Mouse (Mus musculus) lung, postnatal 0 days (tissue): Measurements from ENCODE around the gene Nfia. TPM values are rescaled to one million over a fixed set of nuclear protein-coding genes. Genes with fewer than 3 reads are reported as not detected.

ENCODE experiments used
- ATAC-seq: fragments of 200-750 bp; cut with Nextera tagmentation; 2 replicates; pipeline ENCODE4 v1.8.0; 2017; ENCODE audit warnings: moderate library complexity
- DNase-seq: peaks from one replicate; pipeline ENCODE4 v3.0.0-alpha.2; 2016; ENCODE audit warnings: low spot score
- H3K27ac ChIP-seq: fragments of 300-500 bp; sonication (generic); 2 replicates; pipeline ENCODE4 v1.5.1; 2014; ENCODE audit warnings: antibody characterized with exemption, mild to moderate bottlenecking, low read length, mixed read lengths
- H3K27me3 ChIP-seq: fragments of 300-500 bp; sonication (generic); replicated peaks from 2 replicates; pipeline ENCODE4 v1.6.1; 2014; ENCODE audit warnings: low read length, mixed read lengths; ENCODE audit not compliant: insufficient read depth
- H3K36me3 ChIP-seq: fragments of 300-500 bp; sonication (generic); 2 replicates; pipeline ENCODE4 v1.6.1; 2014; ENCODE audit warnings: low read length, mixed read lengths; ENCODE audit not compliant: insufficient read depth
- H3K4me1 ChIP-seq: fragments of 300-500 bp; sonication (generic); 2 replicates; pipeline ENCODE4 v1.6.1; 2014; ENCODE audit warnings: antibody characterized with exemption, low read depth, low read length, mixed read lengths; ENCODE audit not compliant: insufficient read depth
- H3K4me2 ChIP-seq: fragments of 300-500 bp; sonication (generic); replicated peaks from 2 replicates; pipeline ENCODE4 v1.6.1; 2014; ENCODE audit warnings: low read depth, mild to moderate bottlenecking, low read length, moderate library complexity, mixed read lengths
- H3K4me3 ChIP-seq: fragments of 300-500 bp; sonication (generic); 2 replicates; pipeline ENCODE4 v1.5.1; 2014; ENCODE audit warnings: low read depth, low read length
- H3K9ac ChIP-seq: fragments of 300-500 bp; sonication (generic); replicated peaks from 2 replicates; pipeline ENCODE4 v1.6.1; 2014; ENCODE audit warnings: low read depth, mild to moderate bottlenecking
- H3K9me3 ChIP-seq: fragments of 300-500 bp; sonication (generic); 2 replicates; pipeline ENCODE4 v1.6.1; 2016; ENCODE audit warnings: low read length, mixed read lengths
- CTCF ChIP-seq: IDR thresholded peaks from 2 replicates; pipeline ENCODE4 v1.5.1; 2016; ENCODE audit warnings: antibody characterized with exemption, mild to moderate bottlenecking
- EP300 ChIP-seq: IDR thresholded peaks from 2 replicates; pipeline ENCODE4 v1.6.1; 2016; ENCODE audit warnings: antibody characterized with exemption, mild to moderate bottlenecking, control low read depth
- WGBS: fragments of 180-500 bp; shearing (Covaris S2); extraction: QIAGEN DNeasy Blood & Tissue Kit; methylation state at CpG from one replicate; pipeline ENCODE4 v1.1.7; 2014; 5-methylcytosine and 5-hydroxymethylcytosine counted together
- polyA plus RNA-seq: library from polyadenylated mRNA; unstranded; fragments of >200 nt; fragmentation: Nextera tagmentation; extraction: Ambion mirVana; gene quantifications from 2 replicates; pipeline ENCODE4 v1.2.1, GENCODE M21; 2015

Gene Nfia
- polyA plus RNA-seq, 1 experiment from 2014 or later: 40.5 TPM

- H3K4me3 ChIP-seq: peak overlapping the region; percentile 90
- peaks cover 7% of the 10 kb centered on the region; the same call in 1 of the 2 replicates for H3K36me3 ChIP-seq
- H3K9ac ChIP-seq: no peak overlapping the region; the same call in 1 of the 2 replicates
- DNase-seq (no peak), ATAC-seq (no peak)
- H3K4me1 ChIP-seq: 0 out of 2 replicates have a peak, but pooled peaks cover 3% of the 10 kb centered on the region
- H3K9me3 ChIP-seq: no peaks in the 10 kb centered on the region
- H3K27me3 ChIP-seq: no peaks in the 10 kb centered on the region
- H3K27ac ChIP-seq: peak overlapping the region; percentile 96
- peak overlapping the region; percentile 83 for H3K4me2 ChIP-seq
- WGBS: 44% methylated on average over 7 of the region's 7 CpGs
- no peak for TF ChIP-seq EP300
- TF ChIP-seq CTCF: no peak
Observed at GRCm38 (mm10) chr4:97780024-97780423, 7.5 kb downstream of the Nfia start.

GRCm38 (mm10) chr4:97780666-97781435 lies 8.3 kb downstream of the Nfia start:
- Histone ChIP-seq H3K4me2 (no peak overlapping the region), H3K4me3 (no peak overlapping the region)
- WGBS: 71% methylated on average over 7 of the region's 7 CpGs

DNA sequence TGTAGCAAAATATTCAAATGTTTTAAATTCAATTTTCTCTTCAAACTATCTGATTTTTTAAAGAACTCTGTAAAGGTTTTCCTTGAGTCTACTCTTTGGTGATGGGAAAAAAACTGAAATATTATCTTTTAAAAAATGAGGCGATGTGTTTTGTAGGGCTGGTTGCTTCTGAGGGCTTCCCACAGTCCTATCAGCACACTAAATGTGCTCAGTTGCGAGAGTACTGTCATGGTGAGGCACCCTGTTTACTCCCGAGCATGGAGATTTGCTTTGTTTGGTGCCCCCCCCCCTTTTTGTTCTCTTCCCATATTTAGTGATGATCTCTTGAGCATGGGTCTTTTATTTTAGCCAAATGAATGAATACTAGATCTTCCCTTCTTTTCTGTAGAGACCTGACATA lies 9.5 kb downstream of the Nfia start:
- no peak overlapping the region for H3K4me3 ChIP-seq
- WGBS: 92% methylated on average over 3 of the region's 3 CpGs
- peaks cover 7% of the 10 kb centered on the region; the same call in 1 of the 2 replicates for H3K36me3 ChIP-seq
- no peaks in the 10 kb centered on the region for H3K9me3 ChIP-seq
- H3K4me1 ChIP-seq: 0 out of 2 replicates have a peak, but pooled peaks cover 3% of the 10 kb centered on the region
- no peak overlapping the region for H3K9ac ChIP-seq
- H3K4me2 ChIP-seq: no peak overlapping the region
- no peaks in the 10 kb centered on the region for H3K27me3 ChIP-seq
- H3K27ac ChIP-seq: no peak overlapping the region
- DNase-seq (no peak), ATAC-seq (no peak)
- TF ChIP-seq CTCF (no peak), EP300 (no peak)

More at GRCm38 (mm10) chr4:97780666-97781435, 8.3 kb downstream of the Nfia start:
- TF ChIP-seq CTCF (no peak), EP300 (no peak)
- H3K4me1 ChIP-seq: 0 out of 2 replicates have a peak, but pooled peaks cover 3% of the 10 kb centered on the region
- no peaks in the 10 kb centered on the region for H3K27me3 ChIP-seq
- peaks cover 7% of the 10 kb centered on the region; the same call in 1 of the 2 replicates for H3K36me3 ChIP-seq
- H3K27ac ChIP-seq: no peak overlapping the region
- H3K9ac ChIP-seq: no peak overlapping the region
- no peaks in the 10 kb centered on the region for H3K9me3 ChIP-seq
- ATAC-seq (no peak), DNase-seq (no peak)

- Histone ChIP-seq H3K9ac (no peak overlapping the region), H3K4me3 (no peak overlapping the region), H3K27me3 (no peaks in the 10 kb centered on the region), H3K9me3 (no peaks in the 10 kb centered on the region), H3K4me1 (0 out of 2 replicates have a peak, but pooled peaks cover 5% of the 10 kb centered on the region), H3K27ac (no peak overlapping the region), H3K4me2 (no peak overlapping the region), H3K36me3 (peaks cover 7% of the 10 kb centered on the region; the same call in 1 of the 2 replicates)
- no peak for DNase-seq
- WGBS: 94% methylated on average over 6 of the region's 6 CpGs
- TF ChIP-seq EP300 (no peak), CTCF (no peak)
- ATAC-seq: no peak
Observed at GRCm38 (mm10) chr4:97782497-97782896, 10.0 kb downstream of the Nfia start.

DNA sequence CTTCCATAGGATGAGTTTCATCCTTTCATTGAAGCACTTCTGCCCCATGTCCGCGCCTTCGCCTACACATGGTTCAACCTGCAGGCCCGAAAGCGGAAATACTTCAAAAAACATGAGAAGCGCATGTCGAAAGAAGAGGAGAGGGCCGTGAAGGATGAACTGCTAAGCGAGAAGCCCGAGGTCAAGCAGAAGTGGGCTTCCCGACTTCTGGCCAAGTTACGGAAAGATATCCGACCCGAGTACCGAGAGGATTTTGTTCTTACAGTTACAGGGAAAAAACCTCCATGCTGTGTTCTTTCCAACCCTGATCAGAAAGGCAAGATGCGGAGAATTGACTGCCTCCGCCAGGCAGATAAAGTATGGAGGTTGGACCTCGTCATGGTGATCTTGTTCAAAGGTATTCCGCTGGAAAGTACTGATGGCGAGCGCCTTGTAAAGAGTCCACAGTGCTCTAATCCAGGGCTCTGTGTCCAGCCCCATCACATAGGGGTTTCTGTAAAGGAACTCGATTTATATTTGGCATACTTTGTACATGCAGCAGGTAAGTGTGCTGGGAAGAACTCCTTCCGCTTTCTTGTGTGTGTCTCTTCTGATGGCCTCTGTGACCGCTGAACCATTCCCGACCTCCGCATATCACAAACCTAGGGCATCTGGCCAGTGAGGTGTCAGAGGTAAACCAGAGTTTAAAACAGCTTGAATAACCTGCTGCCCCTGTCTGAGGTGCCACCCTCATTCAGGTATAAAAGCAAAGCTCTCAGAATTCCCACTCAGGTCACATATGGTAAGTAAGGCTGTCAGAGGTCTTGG lies 10.7 kb downstream of the Nfia start:
- no peak for TF ChIP-seq CTCF
- no peak for TF ChIP-seq EP300
- peaks cover 7% of the 10 kb centered on the region; the same call in 1 of the 2 replicates for H3K36me3 ChIP-seq
- WGBS: 94% methylated on average over 26 of the region's 26 CpGs
- no peak overlapping the region for H3K4me3 ChIP-seq
- no peak for ATAC-seq
- H3K27me3 ChIP-seq: no peaks in the 10 kb centered on the region
- no peaks in the 10 kb centered on the region for H3K9me3 ChIP-seq
- no peak overlapping the region for H3K9ac ChIP-seq
- H3K4me1 ChIP-seq: 0 out of 2 replicates have a peak, but pooled peaks cover 5% of the 10 kb centered on the region
- DNase-seq: no peak
- no peak overlapping the region for H3K27ac ChIP-seq
- no peak overlapping the region for H3K4me2 ChIP-seq

GRCm38 (mm10) chr4:97784236-97784635 lies 11.7 kb downstream of the Nfia start:
- H3K36me3 ChIP-seq: peaks cover 7% of the 10 kb centered on the region; the same call in 1 of the 2 replicates
- no peaks in the 10 kb centered on the region for H3K9me3 ChIP-seq
- WGBS: 66% methylated on average over 11 of the region's 11 CpGs
- no peak for TF ChIP-seq CTCF
- TF ChIP-seq EP300: no peak
- H3K27ac ChIP-seq: no peak overlapping the region
- no peak overlapping the region for H3K4me3 ChIP-seq
- DNase-seq (no peak), ATAC-seq (no peak)
- H3K27me3 ChIP-seq: no peaks in the 10 kb centered on the region
- H3K4me2 ChIP-seq: no peak overlapping the region
- H3K9ac ChIP-seq: no peak overlapping the region
- H3K4me1 ChIP-seq: 0 out of 2 replicates have a peak, but pooled peaks cover 8% of the 10 kb centered on the region
